Mouse (Mus musculus): ENCODE measurements around the gene Parp1. TPM values are rescaled to one million over a fixed set of nuclear protein-coding genes. Genes with fewer than 3 reads are reported as not detected.
A peak's percentile ranks its signal among the peaks of the same experiment; 100 is the strongest.
"Not testable (repeated sequence)": the region's sequence is repeated elsewhere in the genome, so short reads cannot be mapped to it uniquely, and the experiment has no call there.

Parp1 gene
- polyA plus RNA-seq, 1 experiment from 2014 or later, result 186 TPM

DNA sequence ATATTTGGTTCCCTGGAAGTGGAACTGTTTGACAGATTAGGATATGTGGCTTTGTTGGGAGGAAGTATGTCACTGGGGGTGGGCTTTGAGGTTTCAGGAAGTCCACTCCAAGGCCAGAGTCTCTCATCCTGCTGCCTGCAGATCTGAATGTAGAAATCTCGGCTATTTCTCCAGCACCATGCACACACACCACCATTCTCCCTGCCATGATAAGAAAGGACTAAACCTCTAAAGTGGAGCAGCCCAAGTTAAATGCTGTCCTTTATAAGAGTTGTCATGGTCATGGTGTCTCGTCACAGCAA lies 38.8 kb downstream of the Parp1 start:
- Histone ChIP-seq H3K27ac (no peak overlapping the region; the same call in 1 of the 2 replicates), H3K9me3 (0 out of 2 replicates have a peak, but pooled peaks cover 3% of the 10 kb centered on the region), H3K27me3 (ENCODE audit: insufficient read depth, poor library complexity, severe bottlenecking) (no peaks in the 10 kb centered on the region), H3K4me1 (peaks cover 23% of the 10 kb centered on the region), H3K36me3 (peaks cover 14% of the 10 kb centered on the region), H3K4me3 (no peak overlapping the region)
- DNase-seq (ENCODE audit: low spot score), result no peak
- WGBS, result 79% methylated on average over 2 of the region's 2 CpGs

DNA sequence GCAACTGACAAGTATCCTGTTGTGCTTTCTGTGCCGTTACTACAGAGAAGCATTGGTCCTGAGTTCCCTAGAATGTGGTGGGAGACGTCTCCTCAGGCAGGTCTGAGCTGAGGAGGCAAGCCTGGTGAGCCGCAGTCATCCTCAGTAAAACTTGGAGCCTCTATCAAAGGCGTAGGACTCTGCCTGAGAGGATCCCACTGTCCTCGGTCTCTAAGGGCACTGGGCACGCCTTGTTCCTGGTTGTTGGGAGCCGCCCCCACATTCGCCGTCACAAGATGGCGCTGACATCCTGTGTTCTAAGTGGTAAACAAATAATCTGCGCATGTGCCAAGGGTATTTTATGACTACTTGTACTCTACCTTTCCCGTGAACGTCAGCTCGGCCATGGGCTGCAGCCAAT lies 43.1 kb downstream of the Parp1 start:
- not testable (repeated sequence) for H3K27me3 ChIP-seq (ENCODE audit: insufficient read depth, poor library complexity, severe bottlenecking); DNase-seq (ENCODE audit: low spot score); H3K4me1 ChIP-seq; H3K27ac ChIP-seq; H3K9me3 ChIP-seq; H3K4me3 ChIP-seq; H3K36me3 ChIP-seq
- WGBS, result 94% methylated on average over 11 of the region's 14 CpGs

GRCm38 (mm10) chr1:180616762-180617161 lies 48.0 kb downstream of the Parp1 start:
- Histone ChIP-seq H3K4me1 (no peaks in the 10 kb centered on the region), H3K27ac (no peak overlapping the region), H3K36me3 (no peaks in the 10 kb centered on the region), H3K9me3 (no peaks in the 10 kb centered on the region), H3K4me3 (no peak overlapping the region), H3K27me3 (ENCODE audit: insufficient read depth, poor library complexity, severe bottlenecking) (no peaks in the 10 kb centered on the region)
- no peak for DNase-seq (ENCODE audit: low spot score)
- WGBS, result 93% methylated on average over 3 of the region's 3 CpGs

DNA sequence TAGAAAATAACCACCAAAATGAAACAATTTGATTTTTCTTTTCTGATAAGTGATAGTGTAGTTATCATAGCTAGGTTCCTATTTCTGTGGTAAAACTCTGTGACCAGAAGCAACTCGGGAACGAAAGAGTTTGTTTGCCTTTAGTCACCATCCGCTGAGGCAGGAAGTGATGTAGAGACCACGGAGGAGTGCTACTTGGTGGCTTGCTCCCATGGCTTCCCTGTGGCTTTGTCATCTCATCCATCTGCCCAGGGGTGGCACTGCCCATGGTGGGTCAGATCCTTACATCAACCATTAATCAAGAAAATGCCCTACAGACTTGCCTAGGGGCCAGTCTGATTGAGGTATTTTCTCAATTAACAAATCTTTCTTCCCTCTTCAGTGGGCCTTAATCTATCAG lies 53.7 kb downstream of the Parp1 start:
- peaks cover 4% of the 10 kb centered on the region; the same call in 1 of the 2 replicates for H3K9me3 ChIP-seq

DNA sequence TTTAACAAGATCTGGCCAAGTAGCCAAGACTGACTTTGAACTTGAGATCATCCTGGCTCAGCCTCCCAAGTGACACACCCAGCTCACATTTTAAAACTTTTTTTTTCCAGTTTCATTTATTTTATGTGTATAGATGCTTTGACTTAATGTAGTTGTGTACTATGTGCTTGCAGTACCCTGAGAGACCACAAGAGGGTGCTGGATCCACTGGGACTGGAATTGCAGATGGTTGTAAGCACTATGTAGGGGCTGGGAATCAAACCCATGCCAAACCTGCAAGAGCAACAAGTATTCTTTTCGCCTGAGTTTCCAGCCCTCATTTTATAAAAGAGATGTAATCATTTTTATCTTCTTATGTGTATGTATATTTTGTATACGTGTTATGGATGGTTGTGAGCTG lies 55.2 kb downstream of the Parp1 start:
- Histone ChIP-seq H3K4me1 (no peaks in the 10 kb centered on the region), H3K9me3 (peaks cover 4% of the 10 kb centered on the region; the same call in 1 of the 2 replicates), H3K27me3 (ENCODE audit: insufficient read depth, poor library complexity, severe bottlenecking) (no peaks in the 10 kb centered on the region), H3K36me3 (no peaks in the 10 kb centered on the region), H3K4me3 (no peak overlapping the region), H3K27ac (no peak overlapping the region)
- WGBS, result 95% methylated on average over 2 of the region's 2 CpGs
- no peak for DNase-seq (ENCODE audit: low spot score)

More for the DNA sequence above, 53.7 kb downstream of the Parp1 start:
- 88% methylated on average over 4 of the region's 4 CpGs for WGBS
- Histone ChIP-seq H3K4me1 (no peaks in the 10 kb centered on the region), H3K4me3 (no peak overlapping the region), H3K36me3 (no peaks in the 10 kb centered on the region), H3K27ac (no peak overlapping the region), H3K27me3 (ENCODE audit: insufficient read depth, poor library complexity, severe bottlenecking) (no peaks in the 10 kb centered on the region)
- DNase-seq (ENCODE audit: low spot score), result no peak

DNA sequence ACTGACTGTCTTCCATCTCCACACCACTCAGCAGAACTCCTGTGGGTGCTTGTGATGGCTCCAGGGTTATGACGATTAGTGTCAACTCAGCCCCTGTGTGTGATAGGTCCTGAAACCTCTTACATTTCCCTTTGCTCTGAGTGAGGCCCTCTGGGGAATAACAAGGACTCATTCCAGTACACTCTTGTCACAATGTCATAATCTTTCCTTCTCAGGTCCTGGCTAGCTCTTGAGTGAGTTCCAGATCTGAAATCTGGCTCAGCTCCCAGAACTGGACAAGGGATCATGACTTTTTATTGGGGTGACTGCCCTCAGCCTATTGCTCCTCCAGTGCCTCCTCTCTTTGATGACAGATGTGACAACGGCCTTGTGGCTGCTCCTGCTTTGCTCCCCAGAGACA lies 57.4 kb downstream of the Parp1 start:
- H3K36me3 ChIP-seq, result no peaks in the 10 kb centered on the region
- H3K27me3 ChIP-seq (ENCODE audit: insufficient read depth, poor library complexity, severe bottlenecking), result no peaks in the 10 kb centered on the region
- no peaks in the 10 kb centered on the region for H3K4me1 ChIP-seq
- H3K27ac ChIP-seq, result peak overlapping the region; percentile 8; the same call in 1 of the 2 replicates
- no peak for DNase-seq (ENCODE audit: low spot score)
- H3K4me3 ChIP-seq, result no peak overlapping the region
- 61% methylated on average over 2 of the region's 2 CpGs for WGBS
- peaks cover 4% of the 10 kb centered on the region; the same call in 1 of the 2 replicates for H3K9me3 ChIP-seq

GRCm38 (mm10) chr1:180637796-180638195 lies 69.1 kb downstream of the Parp1 start:
- H3K4me3 ChIP-seq; H3K9me3 ChIP-seq; H3K36me3 ChIP-seq; H3K27ac ChIP-seq; H3K27me3 ChIP-seq (ENCODE audit: insufficient read depth, poor library complexity, severe bottlenecking); DNase-seq (ENCODE audit: low spot score): not testable (repeated sequence)
- peaks cover 21% of the 10 kb centered on the region for H3K4me1 ChIP-seq
- WGBS, result 86% methylated on average over 2 of the region's 2 CpGs

- 61% methylated on average over 10 of the region's 10 CpGs for WGBS
- DNase-seq (ENCODE audit: low spot score), result no peak
- H3K27me3 ChIP-seq (ENCODE audit: insufficient read depth, poor library complexity, severe bottlenecking), result no peaks in the 10 kb centered on the region
These were observed 71.0 kb downstream of the Parp1 start for GRCm38 (mm10) chr1:180639416-180640401.

GRCm38 (mm10) chr1:180640605-180641125 lies 71.9 kb downstream of the Parp1 start:
- 2% methylated on average over 61 of the region's 61 CpGs for WGBS

More at GRCm38 (mm10) chr1:180639416-180640401, 71.0 kb downstream of the Parp1 start:
- H3K4me1 ChIP-seq, result peaks cover 21% of the 10 kb centered on the region
- H3K9me3 ChIP-seq, result no peaks in the 10 kb centered on the region
- peak overlapping the region; percentile 100 for H3K27ac ChIP-seq
- peak overlapping the region; percentile 97 for H3K4me3 ChIP-seq
- no peaks in the 10 kb centered on the region for H3K36me3 ChIP-seq

GRCm38 (mm10) chr1:180641137-180641517 lies 72.4 kb downstream of the Parp1 start, which contains the start of gene Lin9:
Lin9 (plus strand) TSS chr1:180641150.
- no peaks in the 10 kb centered on the region for H3K9me3 ChIP-seq
- H3K27ac ChIP-seq, result peak within 1 kb of the TSS; percentile 100
- H3K36me3 ChIP-seq, result no peaks in the 10 kb centered on the region
- WGBS, result under 1% methylated on average over 47 of the region's 47 CpGs
- H3K27me3 ChIP-seq (ENCODE audit: insufficient read depth, poor library complexity, severe bottlenecking), result no peaks in the 10 kb centered on the region
- peak within 1 kb of the TSS; percentile 97 for H3K4me3 ChIP-seq
- peak; percentile 96 for DNase-seq (ENCODE audit: low spot score)
- H3K4me1 ChIP-seq, result peaks cover 21% of the 10 kb centered on the region

More at GRCm38 (mm10) chr1:180640605-180641125, 71.9 kb downstream of the Parp1 start:
- H3K27ac ChIP-seq, result peak overlapping the region; percentile 100
- no peaks in the 10 kb centered on the region for H3K9me3 ChIP-seq
- H3K4me1 ChIP-seq, result peaks cover 21% of the 10 kb centered on the region
- no peaks in the 10 kb centered on the region for H3K27me3 ChIP-seq (ENCODE audit: insufficient read depth, poor library complexity, severe bottlenecking)
- H3K4me3 ChIP-seq, result peak overlapping the region; percentile 97
- H3K36me3 ChIP-seq, result no peaks in the 10 kb centered on the region
- DNase-seq (ENCODE audit: low spot score), result peak; percentile 81

DNA sequence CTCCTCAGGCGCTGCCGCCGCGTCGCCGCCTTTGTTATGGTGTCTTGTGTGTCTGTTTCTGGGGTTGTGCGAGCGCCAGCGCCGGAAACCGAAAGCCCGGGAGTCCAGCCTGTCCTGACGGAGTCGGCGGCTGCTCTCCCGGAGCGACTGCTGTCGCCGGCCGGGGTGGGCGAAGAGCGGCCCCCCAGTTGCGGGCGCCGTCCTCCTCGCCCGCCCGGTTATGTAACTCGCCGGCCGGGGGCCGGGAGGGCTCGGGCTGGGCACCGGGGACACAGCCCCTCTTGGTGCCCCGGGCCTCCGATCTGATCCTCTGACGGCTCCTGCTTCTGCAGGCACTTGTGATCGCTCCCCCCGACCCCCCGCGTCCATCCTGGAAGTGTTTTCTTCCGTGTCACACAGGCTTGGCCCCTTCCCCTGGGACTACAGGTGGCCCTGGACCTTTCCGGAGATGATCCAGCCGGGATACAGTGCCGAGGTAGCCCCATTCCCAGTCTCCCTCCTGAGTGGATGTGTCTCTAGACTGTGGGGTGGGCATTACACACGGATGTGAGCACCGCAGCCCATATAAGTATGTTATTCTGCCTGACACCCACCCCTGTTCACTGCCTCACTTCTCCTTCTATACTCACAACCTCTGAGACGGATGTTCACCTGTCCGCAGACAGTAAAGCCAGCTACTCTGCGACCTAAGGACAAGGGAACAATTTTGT lies 72.9 kb downstream of the Parp1 start:
- H3K27me3 ChIP-seq (ENCODE audit: insufficient read depth, poor library complexity, severe bottlenecking), result no peaks in the 10 kb centered on the region
- peak overlapping the region; percentile 97 for H3K4me3 ChIP-seq
- peaks cover 21% of the 10 kb centered on the region for H3K4me1 ChIP-seq
- H3K9me3 ChIP-seq, result no peaks in the 10 kb centered on the region
- DNase-seq (ENCODE audit: low spot score), result no peak
- H3K27ac ChIP-seq, result peak overlapping the region; percentile 100
- H3K36me3 ChIP-seq, result 0 out of 2 replicates have a peak, but pooled peaks cover 5% of the 10 kb centered on the region
- WGBS, result 4% methylated on average over 41 of the region's 50 CpGs

GRCm38 (mm10) chr1:180642228-180642564 lies 73.5 kb downstream of the Parp1 start:
- Histone ChIP-seq H3K27ac (peak overlapping the region; percentile 100; the same call in 1 of the 2 replicates), H3K9me3 (no peaks in the 10 kb centered on the region), H3K27me3 (ENCODE audit: insufficient read depth, poor library complexity, severe bottlenecking) (no peaks in the 10 kb centered on the region), H3K4me1 (peaks cover 19% of the 10 kb centered on the region), H3K36me3 (0 out of 2 replicates have a peak, but pooled peaks cover 6% of the 10 kb centered on the region), H3K4me3 (peak overlapping the region; percentile 97)
- WGBS, result 76% methylated on average over 8 of the region's 8 CpGs
- no peak for DNase-seq (ENCODE audit: low spot score)
